Mouse (Mus musculus) testis, adult 2 months (tissue): Measurements from ENCODE around the gene Kcnip4. TPM values are rescaled to one million over a fixed set of nuclear protein-coding genes. Genes with fewer than 3 reads are reported as not detected.
A peak's percentile ranks its signal among the peaks of the same experiment; 100 is the strongest.

Experiments used
- H3K27ac ChIP-seq: fragments of 200-500 bp; 2 replicates; pipeline ENCODE4 v1.5.1; 2012; ENCODE audit warnings: low read depth, low read length; ENCODE audit not compliant: control insufficient read depth, insufficient read depth
- H3K27me3 ChIP-seq: fragments of 200-500 bp; 2 replicates; pipeline ENCODE4 v1.6.1; 2012; ENCODE audit warnings: mild to moderate bottlenecking, low read length, moderate library complexity; ENCODE audit not compliant: control insufficient read depth, insufficient read depth
- H3K36me3 ChIP-seq: fragments of 200-500 bp; 2 replicates; pipeline ENCODE4 v1.6.1; 2012; ENCODE audit warnings: mild to moderate bottlenecking, low read length; ENCODE audit not compliant: control insufficient read depth, insufficient read depth
- H3K4me1 ChIP-seq: fragments of 200-500 bp; 2 replicates; pipeline ENCODE4 v1.6.1; 2012; ENCODE audit warnings: low read length; ENCODE audit not compliant: control insufficient read depth, insufficient read depth
- H3K4me3 ChIP-seq: fragments of 200-500 bp; 2 replicates; pipeline ENCODE4 v1.5.1; 2012; ENCODE audit warnings: low read depth, mild to moderate bottlenecking, low read length, moderate library complexity, mixed read lengths; ENCODE audit not compliant: control insufficient read depth
- CTCF ChIP-seq: fragments of 200-500 bp; IDR thresholded peaks from 2 replicates; pipeline ENCODE4 v1.5.1; 2012; ENCODE audit warnings: low read depth, mild to moderate bottlenecking, inconsistent platforms, low read length, moderate library complexity; ENCODE audit not compliant: control insufficient read depth, insufficient read depth, insufficient replicate concordance
- POLR2A ChIP-seq: fragments of 200-500 bp; IDR thresholded peaks from 2 replicates; pipeline ENCODE4 v1.6.1; 2012; ENCODE audit warnings: low read depth, mild to moderate bottlenecking, inconsistent platforms, low read length, moderate library complexity; ENCODE audit not compliant: control insufficient read depth
- polyA plus RNA-seq: library from polyadenylated mRNA; depleted of rRNA; stranded (reverse); fragments of >200 nt; gene quantifications from 2 replicates; pipeline ENCODE4 v1.2.3, GENCODE M21; 2012

Kcnip4 gene
- polyA plus RNA-seq, 1 experiment: 2.2 TPM

- Histone ChIP-seq H3K27me3 (no peaks in the 10 kb centered on the region), H3K4me3 (no peak overlapping the region), H3K36me3 (no peaks in the 10 kb centered on the region), H3K4me1 (no peaks in the 10 kb centered on the region), H3K27ac (no peak overlapping the region)
- no peak for TF ChIP-seq CTCF
Measured at GRCm38 (mm10) chr5:49450876-49451275, 73.8 kb downstream of the Kcnip4 start.

- Histone ChIP-seq H3K27ac (no peak overlapping the region), H3K4me3 (no peak overlapping the region), H3K4me1 (no peaks in the 10 kb centered on the region), H3K27me3 (no peaks in the 10 kb centered on the region), H3K36me3 (no peaks in the 10 kb centered on the region)
- no peak for TF ChIP-seq CTCF
- no peak for TF ChIP-seq POLR2A
Measured at GRCm38 (mm10) chr5:49437236-49437635, 87.5 kb downstream of the Kcnip4 start.

- H3K27ac ChIP-seq: no peak overlapping the region
- no peaks in the 10 kb centered on the region for H3K36me3 ChIP-seq
- no peak for TF ChIP-seq POLR2A
- no peak for TF ChIP-seq CTCF
- H3K27me3 ChIP-seq: no peaks in the 10 kb centered on the region
- no peak overlapping the region for H3K4me3 ChIP-seq
- no peaks in the 10 kb centered on the region for H3K4me1 ChIP-seq
Measured at GRCm38 (mm10) chr5:49427689-49428088, 97.0 kb downstream of the Kcnip4 start.

- no peaks in the 10 kb centered on the region for H3K27me3 ChIP-seq
- no peak for TF ChIP-seq CTCF
- TF ChIP-seq POLR2A: no peak
- H3K27ac ChIP-seq: no peak overlapping the region
- H3K4me3 ChIP-seq: no peak overlapping the region
- H3K4me1 ChIP-seq: no peaks in the 10 kb centered on the region
- no peaks in the 10 kb centered on the region for H3K36me3 ChIP-seq
Measured at GRCm38 (mm10) chr5:49419707-49420106, 105.0 kb downstream of the Kcnip4 start.

- TF ChIP-seq POLR2A (no peak), CTCF (no peak)
- H3K4me1 ChIP-seq: no peaks in the 10 kb centered on the region
Measured at GRCm38 (mm10) chr5:49408351-49408750, 116.4 kb downstream of the Kcnip4 start.

GRCm38 (mm10) chr5:49370543-49371076, 154.1 kb downstream of the Kcnip4 start:
- no peak overlapping the region for H3K27ac ChIP-seq
- no peak overlapping the region for H3K4me3 ChIP-seq
- TF ChIP-seq POLR2A (no peak), CTCF (no peak)
- H3K4me1 ChIP-seq: no peaks in the 10 kb centered on the region
- H3K36me3 ChIP-seq: no peaks in the 10 kb centered on the region
- no peaks in the 10 kb centered on the region for H3K27me3 ChIP-seq

More at GRCm38 (mm10) chr5:49408351-49408750, 116.4 kb downstream of the Kcnip4 start:
- no peaks in the 10 kb centered on the region for H3K36me3 ChIP-seq
- no peak overlapping the region for H3K27ac ChIP-seq
- H3K27me3 ChIP-seq: no peaks in the 10 kb centered on the region
- no peak overlapping the region for H3K4me3 ChIP-seq

- no peaks in the 10 kb centered on the region for H3K4me1 ChIP-seq
Measured at GRCm38 (mm10) chr5:49368636-49369423, 155.9 kb downstream of the Kcnip4 start.

GRCm38 (mm10) chr5:49356381-49356780, 168.3 kb downstream of the Kcnip4 start:
- TF ChIP-seq POLR2A (no peak), CTCF (no peak)
- Histone ChIP-seq H3K27ac (no peak overlapping the region), H3K4me1 (no peaks in the 10 kb centered on the region), H3K4me3 (no peak overlapping the region), H3K36me3 (no peaks in the 10 kb centered on the region), H3K27me3 (no peaks in the 10 kb centered on the region)

More at GRCm38 (mm10) chr5:49368636-49369423, 155.9 kb downstream of the Kcnip4 start:
- H3K4me3 ChIP-seq: no peak overlapping the region
- no peak overlapping the region for H3K27ac ChIP-seq
- TF ChIP-seq CTCF (peak; percentile 9; the same call in 1 of the 2 replicates), POLR2A (no peak)
- no peaks in the 10 kb centered on the region for H3K36me3 ChIP-seq
- H3K27me3 ChIP-seq: no peaks in the 10 kb centered on the region
